Mouse (Mus musculus) heart, embryonic 14.5 days (tissue): ENCODE data around the gene Npr2. TPM values are rescaled to one million over a fixed set of nuclear protein-coding genes. Genes with fewer than 3 reads are reported as not detected.

Source experiments
- ATAC-seq: fragments of 200-750 bp; cut with Nextera tagmentation; 2 replicates; pipeline ENCODE4 v1.8.0; 2017; ENCODE audit warnings: low read depth, moderate TSS enrichment; ENCODE audit not compliant: insufficient number of reproducible peaks, insufficient read depth, low FRiP score
- H3K27ac ChIP-seq, 2 experiments: fragments of 200-500 bp in 1 of 2; fragments of 300-500 bp in 1 of 2; sonication (generic) in 1 of 2; replicated peaks in 1 of 2; 2 replicates each; pipeline ENCODE4 v1.5.1; 2012 to 2014; ENCODE audit warnings: low read depth in 2 of 2, low read length in 2 of 2, control low read depth in 1 of 2, mild to moderate bottlenecking in 1 of 2, mixed read lengths in 1 of 2; ENCODE audit not compliant: control insufficient read depth in 1 of 2, insufficient read depth in 1 of 2
- H3K27me3 ChIP-seq: fragments of 300-500 bp; sonication (generic); 2 replicates; pipeline ENCODE4 v1.6.1; 2014; ENCODE audit warnings: mild to moderate bottlenecking, low read length, control low read depth; ENCODE audit not compliant: control insufficient read depth, insufficient read depth
- H3K36me3 ChIP-seq: fragments of 300-500 bp; sonication (generic); 2 replicates; pipeline ENCODE4 v1.6.1; 2014; ENCODE audit warnings: mild to moderate bottlenecking, control low read depth, low read length, mixed read lengths; ENCODE audit not compliant: control insufficient read depth, insufficient read depth
- H3K4me1 ChIP-seq, 2 experiments: fragments of 200-500 bp in 1 of 2; fragments of 300-500 bp in 1 of 2; sonication (generic) in 1 of 2; 2 replicates each; pipeline ENCODE4 v1.6.1; 2012 to 2014; ENCODE audit warnings: low read length in 2 of 2, control low read depth in 1 of 2, mixed read lengths in 1 of 2; ENCODE audit not compliant: control insufficient read depth in 2 of 2, insufficient read depth in 2 of 2
- H3K4me2 ChIP-seq: fragments of 300-500 bp; sonication (generic); 2 replicates; pipeline ENCODE4 v1.6.1; 2014; ENCODE audit warnings: mild to moderate bottlenecking, low read length
- H3K4me3 ChIP-seq, 2 experiments: fragments of 200-500 bp in 1 of 2; fragments of 300-500 bp in 1 of 2; sonication (generic) in 1 of 2; 2 replicates each; pipeline ENCODE4 v1.5.1; 2012 to 2014; ENCODE audit warnings: low read length in 2 of 2, mild to moderate bottlenecking in 2 of 2, control low read depth in 1 of 2, low read depth in 1 of 2, moderate library complexity in 1 of 2; ENCODE audit not compliant: control insufficient read depth in 1 of 2, insufficient read depth in 1 of 2
- H3K9ac ChIP-seq: fragments of 300-500 bp; sonication (generic); 2 replicates; pipeline ENCODE4 v1.6.1; 2014; ENCODE audit warnings: mild to moderate bottlenecking, low read length
- H3K9me3 ChIP-seq: fragments of 300-500 bp; sonication (generic); 2 replicates; pipeline ENCODE4 v1.6.1; 2016; ENCODE audit warnings: low read length, control low read depth; ENCODE audit not compliant: control insufficient read depth
- WGBS: fragments of 180-500 bp; shearing (Covaris S2); extraction: QIAGEN DNeasy Blood & Tissue Kit; methylation state at CpG from one replicate; pipeline ENCODE4 v1.1.7; 2014; 5-methylcytosine and 5-hydroxymethylcytosine counted together
- microRNA-seq: library from miRNA; unstranded; fragments of <30 nt; microRNA quantifications from one replicate; pipeline ENCODE4, GENCODE M21; 2016
- polyA plus RNA-seq: library from polyadenylated mRNA; unstranded; fragments of >200 nt; fragmentation: Nextera tagmentation; extraction: Ambion mirVana; gene quantifications from 2 replicates; pipeline ENCODE4 v1.2.1, GENCODE M21; 2014

Npr2 gene
- polyA plus RNA-seq, 1 experiment from 2014 or later = 13.2 TPM

GRCm38 (mm10) chr4:43696561-43696960 lies 64.8 kb downstream of the Npr2 start:
- ATAC-seq = no peak
- H3K4me2 ChIP-seq = no peak overlapping the region
- WGBS = 88% methylated on average over 13 of the region's 13 CpGs

GRCm38 (mm10) chr4:43700707-43701106 lies 69.0 kb downstream of the Npr2 start, which contains the start of gene Olfr70:
Gene Olfr70, minus strand, starts transcription at chr4:43700807.
- Histone ChIP-seq H3K9ac (no peak within 1 kb of the TSS), H3K4me1 (peaks cover 6 to 7% of the 10 kb centered on the region in 2 experiments), H3K9me3 (no peaks in the 10 kb centered on the region), H3K4me3 (no peak within 1 kb of the TSS), H3K36me3 (no peaks in the 10 kb centered on the region), H3K27me3 (no peaks in the 10 kb centered on the region), H3K4me2 (no peak within 1 kb of the TSS), H3K27ac (no peak within 1 kb of the TSS)
- 71% methylated on average over 6 of the region's 6 CpGs for WGBS
- no peak for ATAC-seq

More at GRCm38 (mm10) chr4:43696561-43696960, 64.8 kb downstream of the Npr2 start:
- Histone ChIP-seq H3K27me3 (no peaks in the 10 kb centered on the region), H3K9ac (no peak overlapping the region), H3K4me1 (peaks cover 19 to 30% of the 10 kb centered on the region in 2 experiments), H3K4me3 (no peak overlapping the region), H3K27ac (no peak overlapping the region), H3K9me3 (no peaks in the 10 kb centered on the region), H3K36me3 (no peaks in the 10 kb centered on the region)

Small RNA genes within 50 kb of the gene (microRNA-seq; reads per million reads assigned to microRNA genes)
- not detected for gene Gm25262

Other genes starting within 250 kb of the Npr2 start
- 6.4 and 10.9 TPM in 2 replicates for gene Rusc2, start 250.0 kb upstream of the Npr2 start, polyA plus RNA-seq
- 0.16 TPM in 1 of 2 replicates, not detected in the other for gene Fam166b, start 202.8 kb upstream of the Npr2 start, polyA plus RNA-seq
- 8.9 and 9.4 TPM in 2 replicates for gene Tesk1, start 190.0 kb upstream of the Npr2 start, polyA plus RNA-seq
- 3.1 and 3.9 TPM in 2 replicates for gene Cd72, start 177.3 kb upstream of the Npr2 start, polyA plus RNA-seq
- not detected in 2 replicates for gene Sit1, start 148.2 kb upstream of the Npr2 start, polyA plus RNA-seq
- gene Ccdc107, start 139.0 kb upstream of the Npr2 start, polyA plus RNA-seq = 76.5 and 85.8 TPM in 2 replicates
- gene Arhgef39, start 132.2 kb upstream of the Npr2 start, polyA plus RNA-seq = 28.7 and 31.0 TPM in 2 replicates
- gene Car9, start 125.0 kb upstream of the Npr2 start, polyA plus RNA-seq = 2.1 and 2.4 TPM in 2 replicates
- 142 and 159 TPM in 2 replicates for gene Tpm2, start 108.2 kb upstream of the Npr2 start, polyA plus RNA-seq
- gene Creb3, start 69.6 kb upstream of the Npr2 start, polyA plus RNA-seq = 57.3 and 62.3 TPM in 2 replicates
- gene Tln1, start 69.2 kb upstream of the Npr2 start, polyA plus RNA-seq = 77.5 and 90.9 TPM in 2 replicates
- gene Rgp1, start 53.2 kb upstream of the Npr2 start, polyA plus RNA-seq = 18.3 and 24.9 TPM in 2 replicates
- gene Gba2, start 53.1 kb upstream of the Npr2 start, polyA plus RNA-seq = 16.5 and 16.7 TPM in 2 replicates
- gene Msmp, start 47.4 kb upstream of the Npr2 start, polyA plus RNA-seq = 0.36 TPM in 1 of 2 replicates, not detected in the other
- gene Spag8, start 21.7 kb downstream of the Npr2 start, polyA plus RNA-seq = 0.18 and 0.77 TPM in 2 replicates
- 194 and 213 TPM in 2 replicates for gene Hint2, start 24.5 kb downstream of the Npr2 start, polyA plus RNA-seq
- 4.2 and 4.5 TPM in 2 replicates for gene Tmem8b, start 37.0 kb downstream of the Npr2 start, polyA plus RNA-seq
- 3.9 and 4.5 TPM in 2 replicates for gene Fam221b, start 37.2 kb downstream of the Npr2 start, polyA plus RNA-seq
- not detected in 2 replicates for gene Olfr70, start 68.9 kb downstream of the Npr2 start, polyA plus RNA-seq
- gene Olfr71, start 78.3 kb downstream of the Npr2 start, polyA plus RNA-seq = not detected in 2 replicates
- gene Hrct1, start 95.3 kb downstream of the Npr2 start, polyA plus RNA-seq = 0.81 and 1.5 TPM in 2 replicates
- gene Spaar, start 98.1 kb downstream of the Npr2 start, polyA plus RNA-seq = 0.23 and 0.42 TPM in 2 replicates
- not detected in 2 replicates for gene Olfr159, start 139.1 kb downstream of the Npr2 start, polyA plus RNA-seq
- gene Olfr156, start 192.0 kb downstream of the Npr2 start, polyA plus RNA-seq = not detected in 2 replicates
- gene Olfr157, start 208.3 kb downstream of the Npr2 start, polyA plus RNA-seq = not detected in 2 replicates
- not detected in 2 replicates for gene Olfr155, start 219.6 kb downstream of the Npr2 start, polyA plus RNA-seq
- 10.1 and 11.6 TPM in 2 replicates for gene Reck, start 243.6 kb downstream of the Npr2 start, polyA plus RNA-seq